Mouse (Mus musculus): Measurements from ENCODE around the gene Mdp1.

Mdp1 gene

GRCm38 (mm10) chr14:55659960-55660573 lies at the start of gene Mdp1:
Mdp1 (minus strand) TSS chr14:55660508.
- in situ Hi-C loops (cut with MboI; ENCODE audit: low pct_unique_long_range_greater_than_20kb in 1 of 2, low sequenced_read_pairs in 2 of 2, unreplicated experiment in 1 of 2), result no loop called here

GRCm38 (mm10) chr14:55709509-55709908 lies 49.2 kb upstream of the Mdp1 start:
- in situ Hi-C loops (cut with MboI; ENCODE audit: low pct_unique_long_range_greater_than_20kb in 1 of 2, low sequenced_read_pairs in 2 of 2, unreplicated experiment in 1 of 2), result no loop called here

- in situ Hi-C loops (cut with MboI; ENCODE audit: low pct_unique_long_range_greater_than_20kb in 1 of 2, low sequenced_read_pairs in 2 of 2, unreplicated experiment in 1 of 2), result no loop called here
These were observed 47.1 kb upstream of the Mdp1 start for GRCm38 (mm10) chr14:55707397-55707796.

- in situ Hi-C loops (cut with MboI; ENCODE audit: low pct_unique_long_range_greater_than_20kb in 1 of 2, low sequenced_read_pairs in 2 of 2, unreplicated experiment in 1 of 2), result no loop called here
These were observed 45.8 kb upstream of the Mdp1 start for GRCm38 (mm10) chr14:55706051-55706600.

GRCm38 (mm10) chr14:55702761-55703160 lies 42.5 kb upstream of the Mdp1 start:
- in situ Hi-C loops (cut with MboI; ENCODE audit: low pct_unique_long_range_greater_than_20kb in 1 of 2, low sequenced_read_pairs in 2 of 2, unreplicated experiment in 1 of 2), result no loop called here

- in situ Hi-C loops (cut with MboI; ENCODE audit: low pct_unique_long_range_greater_than_20kb in 1 of 2, low sequenced_read_pairs in 2 of 2, unreplicated experiment in 1 of 2), result no loop called here
These were observed 40.8 kb upstream of the Mdp1 start for GRCm38 (mm10) chr14:55701131-55701530.

GRCm38 (mm10) chr14:55697226-55697625 lies 36.9 kb upstream of the Mdp1 start:
- in situ Hi-C loops (cut with MboI; ENCODE audit: low pct_unique_long_range_greater_than_20kb in 1 of 2, low sequenced_read_pairs in 2 of 2, unreplicated experiment in 1 of 2), result no loop called here

GRCm38 (mm10) chr14:55689433-55689832 lies 29.1 kb upstream of the Mdp1 start:
- in situ Hi-C loops (cut with MboI; ENCODE audit: low pct_unique_long_range_greater_than_20kb in 1 of 2, low sequenced_read_pairs in 2 of 2, unreplicated experiment in 1 of 2), result no loop called here

GRCm38 (mm10) chr14:55682118-55682493 lies 21.8 kb upstream of the Mdp1 start:
- in situ Hi-C loops (cut with MboI; ENCODE audit: low pct_unique_long_range_greater_than_20kb in 1 of 2, low sequenced_read_pairs in 2 of 2, unreplicated experiment in 1 of 2), result loop anchor here (5.0 kb wide), 1 partner anchor 60 kb away; no protein-coding TSS in a partner anchor

- in situ Hi-C loops (cut with MboI; ENCODE audit: low pct_unique_long_range_greater_than_20kb in 1 of 2, low sequenced_read_pairs in 2 of 2, unreplicated experiment in 1 of 2), result loop anchor here (5.0 kb wide), 1 partner anchor 61 kb away; no protein-coding TSS in a partner anchor
These were observed 21.1 kb upstream of the Mdp1 start, which contains the start of gene Tinf2 for GRCm38 (mm10) chr14:55681160-55682117. Tinf2 (minus strand) TSS chr14:55681820.

GRCm38 (mm10) chr14:55677615-55678014 lies 17.3 kb upstream of the Mdp1 start:
- in situ Hi-C loops (cut with MboI; ENCODE audit: low pct_unique_long_range_greater_than_20kb in 1 of 2, low sequenced_read_pairs in 2 of 2, unreplicated experiment in 1 of 2), result no loop called here

- in situ Hi-C loops (cut with MboI; ENCODE audit: low pct_unique_long_range_greater_than_20kb in 1 of 2, low sequenced_read_pairs in 2 of 2, unreplicated experiment in 1 of 2), result no loop called here
These were observed 12.4 kb upstream of the Mdp1 start for GRCm38 (mm10) chr14:55672741-55673060.

GRCm38 (mm10) chr14:55671833-55672740 lies 11.8 kb upstream of the Mdp1 start, which contains the start of the genes Gmpr2 and Nedd8:
Gmpr2 (plus strand) TSS chr14:55671941.
Nedd8 (minus strand) TSS chr14:55672124.
- in situ Hi-C loops (cut with MboI; ENCODE audit: low pct_unique_long_range_greater_than_20kb in 1 of 2, low sequenced_read_pairs in 2 of 2, unreplicated experiment in 1 of 2), result no loop called here

GRCm38 (mm10) chr14:55671486-55671832 lies 11.2 kb upstream of the Mdp1 start:
- in situ Hi-C loops (cut with MboI; ENCODE audit: low pct_unique_long_range_greater_than_20kb in 1 of 2, low sequenced_read_pairs in 2 of 2, unreplicated experiment in 1 of 2), result no loop called here

GRCm38 (mm10) chr14:55660636-55661035 lies 328 bp upstream of the Mdp1 start:
- in situ Hi-C loops (cut with MboI; ENCODE audit: low pct_unique_long_range_greater_than_20kb in 1 of 2, low sequenced_read_pairs in 2 of 2, unreplicated experiment in 1 of 2), result no loop called here

- in situ Hi-C loops (cut with MboI; ENCODE audit: low pct_unique_long_range_greater_than_20kb in 1 of 2, low sequenced_read_pairs in 2 of 2, unreplicated experiment in 1 of 2), result no loop called here
These were observed 2.3 kb downstream of the Mdp1 start for GRCm38 (mm10) chr14:55658011-55658410.

GRCm38 (mm10) chr14:55656935-55657334 lies 3.4 kb downstream of the Mdp1 start:
- in situ Hi-C loops (cut with MboI; ENCODE audit: low pct_unique_long_range_greater_than_20kb in 1 of 2, low sequenced_read_pairs in 2 of 2, unreplicated experiment in 1 of 2), result no loop called here

GRCm38 (mm10) chr14:55651528-55651927 lies 8.8 kb downstream of the Mdp1 start:
- in situ Hi-C loops (cut with MboI; ENCODE audit: low pct_unique_long_range_greater_than_20kb in 1 of 2, low sequenced_read_pairs in 2 of 2, unreplicated experiment in 1 of 2), result no loop called here
